Mouse (Mus musculus): ENCODE results near the gene Mdm2.

GRCm38 (mm10) chr10:117659430-117659813 lies 51.1 kb downstream of the Mdm2 start:
- TF ChIP-seq CTCF (IDR thresholded peaks at IDR 0.05; ENCODE audit: borderline replicate concordance, insufficient read depth, low read length) (no peak), POLR2A (IDR thresholded peaks at IDR 0.05; ENCODE audit: low read depth, low read length) (no peak)

Measured in embryonic fibroblast, embryonic 13.5 days (primary cell).